Mouse (Mus musculus): Measurements from ENCODE around the gene Hfe2. TPM values are rescaled to one million over a fixed set of nuclear protein-coding genes. Genes with fewer than 3 reads are reported as not detected.

Gene Hfe2
- polyA plus RNA-seq, 1 experiment from 2014 or later: 1.3 TPM

GRCm38 (mm10) chr3:96576690-96577541 is 51.9 kb downstream of the Hfe2 start, which contains the start of gene Gm16253:
Gene Gm16253, plus strand, starts transcription at chr3:96576984.
- H3K4me2 ChIP-seq: peak within 1 kb of the TSS; percentile 16; the same call in 1 of the 2 replicates
- H3K27ac ChIP-seq (ENCODE audit: low read depth, low read length): peak within 1 kb of the TSS; percentile 36; the same call in 1 of the 2 replicates
- peak within 1 kb of the TSS; percentile 30; the same call in 1 of the 2 replicates for H3K9ac ChIP-seq (ENCODE audit: low read length)
- H3K9me3 ChIP-seq (ENCODE audit: control insufficient read depth, low read length): no peaks in the 10 kb centered on the region
- ATAC-seq (ENCODE audit: low FRiP score) (peak; percentile 88), DNase-seq (ENCODE audit: low spot score, missing footprints) (peak; percentile 95)
- WGBS: 36% methylated on average over 17 of the region's 17 CpGs
- H3K27me3 ChIP-seq (ENCODE audit: control insufficient read depth, insufficient read depth, low read length): no peaks in the 10 kb centered on the region
- no peaks in the 10 kb centered on the region for H3K36me3 ChIP-seq (ENCODE audit: control insufficient read depth, insufficient read depth, low read length)
- peaks cover 15% of the 10 kb centered on the region for H3K4me1 ChIP-seq (ENCODE audit: control insufficient read depth, insufficient read depth, low read length)
- no peak within 1 kb of the TSS for H3K4me3 ChIP-seq (ENCODE audit: low read depth, low read length)

DNA sequence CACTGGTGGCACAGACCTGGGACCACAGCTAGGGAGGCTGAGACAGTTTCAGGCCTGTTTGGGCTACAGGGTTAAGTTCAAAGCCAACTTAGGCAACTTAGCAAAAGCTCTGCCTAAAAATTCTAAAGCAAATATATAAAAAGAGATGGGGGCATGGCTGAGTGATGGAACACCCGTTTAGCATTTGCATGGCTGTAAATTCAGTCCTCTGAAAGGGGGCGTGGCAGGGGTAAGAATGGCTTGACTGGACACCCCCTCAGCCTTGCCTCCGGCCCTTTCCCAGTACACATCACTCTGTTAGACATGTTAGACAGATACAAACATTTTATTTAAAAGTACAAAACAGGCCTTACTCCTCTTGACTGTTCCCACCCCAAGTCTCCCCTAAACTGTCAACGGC is 52.6 kb downstream of the Hfe2 start:
- Histone ChIP-seq H3K9ac (ENCODE audit: low read length) (no peak overlapping the region), H3K27ac (ENCODE audit: low read depth, low read length) (peak overlapping the region; percentile 27; the same call in 1 of the 2 replicates), H3K4me2 (no peak overlapping the region), H3K27me3 (ENCODE audit: control insufficient read depth, insufficient read depth, low read length) (no peaks in the 10 kb centered on the region), H3K4me1 (ENCODE audit: control insufficient read depth, insufficient read depth, low read length) (peaks cover 15% of the 10 kb centered on the region), H3K9me3 (ENCODE audit: control insufficient read depth, low read length) (no peaks in the 10 kb centered on the region), H3K4me3 (ENCODE audit: low read depth, low read length) (no peak overlapping the region), H3K36me3 (ENCODE audit: control insufficient read depth, insufficient read depth, low read length) (no peaks in the 10 kb centered on the region)
- ATAC-seq (ENCODE audit: low FRiP score): no peak
- 86% methylated on average over 4 of the region's 4 CpGs for WGBS
- no peak for DNase-seq (ENCODE audit: low spot score, missing footprints)

Other genes with a start within 250 kb of the Hfe2 start
- 1.7 and 2.1 TPM in 2 replicates for gene Fcgr1, start 231.2 kb upstream of the Hfe2 start, polyA plus RNA-seq (2014; fragmentation: Nextera tagmentation; extraction: Ambion mirVana)
- gene BC107364, start 72.9 kb upstream of the Hfe2 start, polyA plus RNA-seq (2014; fragmentation: Nextera tagmentation; extraction: Ambion mirVana): not detected in 2 replicates
- 54.0 and 55.9 TPM in 2 replicates for gene Txnip, start 32.8 kb downstream of the Hfe2 start, polyA plus RNA-seq (2014; fragmentation: Nextera tagmentation; extraction: Ambion mirVana)
- gene Gm16253, start 51.8 kb downstream of the Hfe2 start, polyA plus RNA-seq (2014; fragmentation: Nextera tagmentation; extraction: Ambion mirVana): 0.36 and 0.43 TPM in 2 replicates
- 12.1 and 14.7 TPM in 2 replicates for gene Polr3gl, start 69.0 kb downstream of the Hfe2 start, polyA plus RNA-seq (2014; fragmentation: Nextera tagmentation; extraction: Ambion mirVana)
- 1.5 and 2.0 TPM in 2 replicates for gene Ankrd34a, start 71.5 kb downstream of the Hfe2 start, polyA plus RNA-seq (2014; fragmentation: Nextera tagmentation; extraction: Ambion mirVana)
- 6.4 TPM in 2 replicates for gene Lix1l, start 76.0 kb downstream of the Hfe2 start, polyA plus RNA-seq (2014; fragmentation: Nextera tagmentation; extraction: Ambion mirVana)
- 181 and 193 TPM in 2 replicates for gene Rbm8a, start 104.8 kb downstream of the Hfe2 start, polyA plus RNA-seq (2014; fragmentation: Nextera tagmentation; extraction: Ambion mirVana)
- gene Pex11b, start 110.2 kb downstream of the Hfe2 start, polyA plus RNA-seq (2014; fragmentation: Nextera tagmentation; extraction: Ambion mirVana): 43.9 and 46.7 TPM in 2 replicates
- 0.04 TPM in 2 replicates for gene Gm42957, start 110.3 kb downstream of the Hfe2 start, polyA plus RNA-seq (2014; fragmentation: Nextera tagmentation; extraction: Ambion mirVana)
- 0.33 and 0.52 TPM in 2 replicates for gene Itga10, start 120.4 kb downstream of the Hfe2 start, polyA plus RNA-seq (2014; fragmentation: Nextera tagmentation; extraction: Ambion mirVana)
- 0.10 and 0.19 TPM in 2 replicates for gene Ankrd35, start 145.0 kb downstream of the Hfe2 start, polyA plus RNA-seq (2014; fragmentation: Nextera tagmentation; extraction: Ambion mirVana)
- 26.8 and 29.2 TPM in 2 replicates for gene Pias3, start 171.2 kb downstream of the Hfe2 start, polyA plus RNA-seq (2014; fragmentation: Nextera tagmentation; extraction: Ambion mirVana)
- 14.4 and 16.3 TPM in 2 replicates for gene Nudt17, start 183.4 kb downstream of the Hfe2 start, polyA plus RNA-seq (2014; fragmentation: Nextera tagmentation; extraction: Ambion mirVana)
- gene Polr3c, start 202.5 kb downstream of the Hfe2 start, polyA plus RNA-seq (2014; fragmentation: Nextera tagmentation; extraction: Ambion mirVana): 35.7 and 41.6 TPM in 2 replicates
- gene Rnf115, start 202.5 kb downstream of the Hfe2 start, polyA plus RNA-seq (2014; fragmentation: Nextera tagmentation; extraction: Ambion mirVana): 90.3 and 98.8 TPM in 2 replicates

Measured in midbrain, embryonic 11.5 days (tissue).